Mouse (Mus musculus): ENCODE data around the gene Helq. TPM values are rescaled to one million over a fixed set of nuclear protein-coding genes. Genes with fewer than 3 reads are reported as not detected.
A peak's percentile ranks its signal among the peaks of the same experiment; 100 is the strongest.

Gene Helq
- 18.3 and 23.1 TPM in 2 replicates for polyA plus RNA-seq (2016; fragmentation: Nextera tagmentation; extraction: Ambion mirVana)

DNA sequence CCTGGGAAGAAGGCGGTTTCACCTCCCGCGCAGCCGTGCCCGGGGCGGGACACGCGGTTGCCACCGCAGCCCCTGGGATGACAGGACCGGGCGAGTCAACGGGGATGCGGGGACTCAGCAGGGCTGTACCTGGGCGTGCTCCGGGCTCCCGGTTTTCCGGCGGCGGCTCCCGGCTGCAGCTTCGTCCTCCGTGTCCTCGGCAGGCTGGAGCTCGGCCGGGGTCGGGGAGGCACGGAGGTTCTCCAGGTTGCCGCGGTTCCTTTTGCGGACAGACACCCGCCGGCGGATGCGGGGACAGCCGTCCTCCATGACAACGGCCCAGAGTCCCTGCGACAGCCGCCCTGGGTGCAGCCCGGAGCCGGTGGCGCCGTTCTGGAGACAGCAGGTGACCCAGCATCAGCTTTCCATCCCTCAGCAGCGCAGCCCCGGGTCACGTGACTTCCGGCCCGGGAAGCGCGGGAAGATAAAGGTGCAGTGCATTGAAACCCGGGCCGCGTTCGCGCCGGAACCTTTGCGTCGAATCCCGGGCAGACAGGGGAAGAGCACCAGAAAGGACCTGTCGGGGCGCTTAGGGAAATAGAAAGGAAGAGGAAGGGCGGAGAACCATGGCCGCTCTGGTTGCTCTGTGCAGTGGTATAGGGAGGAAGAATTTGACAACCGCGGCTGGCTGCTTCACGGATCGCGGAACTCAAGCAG, at the start of gene Helq, which contains the start of gene Mrps18c:
Helq (minus strand) TSS at position 434 of the 696 bp plus-strand sequence.
Mrps18c (plus strand) TSS at position 463 of the 696 bp plus-strand sequence.
- under 1% methylated on average over 67 of the region's 67 CpGs for WGBS
- H3K4me3 ChIP-seq = peak within 1 kb of the TSS; percentile 87
- H3K27me3 ChIP-seq (ENCODE audit: insufficient read depth, poor library complexity, severe bottlenecking) = no peaks in the 10 kb centered on the region
- H3K4me1 ChIP-seq (replicated peaks) = peaks cover 21% of the 10 kb centered on the region
- peak within 1 kb of the TSS; percentile 90 for H3K27ac ChIP-seq
- DNase-seq (ENCODE audit: low spot score) = peak; percentile 95
- no peaks in the 10 kb centered on the region for H3K9me3 ChIP-seq
- H3K36me3 ChIP-seq = peaks cover 46% of the 10 kb centered on the region

DNA sequence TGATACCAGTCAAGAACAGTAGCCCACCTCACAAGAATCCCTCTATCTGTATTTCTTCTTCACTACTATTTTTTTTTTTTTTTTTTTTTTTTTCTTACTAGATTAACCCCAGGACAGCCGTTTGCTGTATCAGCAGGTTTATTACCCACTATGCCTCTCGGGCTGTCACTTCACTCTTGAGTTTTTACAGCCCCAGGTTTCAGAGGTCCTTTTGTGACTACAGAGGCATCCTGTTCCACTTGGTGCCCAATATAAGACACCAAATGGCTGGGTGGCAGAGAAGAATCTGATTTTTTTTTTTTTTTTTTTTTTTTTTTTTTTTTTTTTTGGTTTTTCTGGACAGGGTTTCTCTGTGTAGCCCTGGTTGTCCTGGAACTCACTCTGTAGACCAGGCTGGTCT, 48.7 kb upstream of the Helq start:
- peaks cover 62% of the 10 kb centered on the region for H3K27me3 ChIP-seq (ENCODE audit: insufficient read depth, poor library complexity, severe bottlenecking)
- no peak overlapping the region for H3K27ac ChIP-seq
- 0 out of 2 replicates have a peak, but pooled peaks cover 4% of the 10 kb centered on the region for H3K9me3 ChIP-seq
- H3K36me3 ChIP-seq = no peaks in the 10 kb centered on the region
- H3K4me1 ChIP-seq (replicated peaks) = peaks cover 22% of the 10 kb centered on the region
- no peak for DNase-seq (ENCODE audit: low spot score)
- peak overlapping the region; percentile 74 for H3K4me3 ChIP-seq
- 13% methylated on average over 2 of the region's 2 CpGs for WGBS

DNA sequence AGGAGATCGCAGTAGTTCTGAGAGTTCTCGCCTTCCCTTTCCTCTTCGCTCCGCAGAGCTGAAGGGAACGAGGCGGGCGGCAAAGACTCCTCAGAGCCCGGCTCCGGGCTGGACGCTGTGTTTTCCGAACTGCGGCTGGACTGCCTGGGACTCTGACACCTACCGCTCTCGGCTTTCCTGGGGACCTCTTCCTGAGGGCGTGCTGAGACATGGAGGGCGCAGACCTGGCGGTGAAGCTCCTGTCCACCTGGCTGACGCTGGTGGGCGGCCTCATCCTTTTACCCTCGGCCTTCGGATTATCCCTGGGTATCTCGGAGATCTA, 48.2 kb upstream of the Helq start:
- no peak for DNase-seq (ENCODE audit: low spot score)
- Histone ChIP-seq H3K4me1 (replicated peaks) (peaks cover 22% of the 10 kb centered on the region), H3K27me3 (ENCODE audit: insufficient read depth, poor library complexity, severe bottlenecking) (peaks cover 62% of the 10 kb centered on the region), H3K27ac (peak overlapping the region; percentile 70), H3K36me3 (no peaks in the 10 kb centered on the region), H3K4me3 (peak overlapping the region; percentile 74), H3K9me3 (0 out of 2 replicates have a peak, but pooled peaks cover 4% of the 10 kb centered on the region)
- under 1% methylated on average over 22 of the region's 22 CpGs for WGBS

DNA sequence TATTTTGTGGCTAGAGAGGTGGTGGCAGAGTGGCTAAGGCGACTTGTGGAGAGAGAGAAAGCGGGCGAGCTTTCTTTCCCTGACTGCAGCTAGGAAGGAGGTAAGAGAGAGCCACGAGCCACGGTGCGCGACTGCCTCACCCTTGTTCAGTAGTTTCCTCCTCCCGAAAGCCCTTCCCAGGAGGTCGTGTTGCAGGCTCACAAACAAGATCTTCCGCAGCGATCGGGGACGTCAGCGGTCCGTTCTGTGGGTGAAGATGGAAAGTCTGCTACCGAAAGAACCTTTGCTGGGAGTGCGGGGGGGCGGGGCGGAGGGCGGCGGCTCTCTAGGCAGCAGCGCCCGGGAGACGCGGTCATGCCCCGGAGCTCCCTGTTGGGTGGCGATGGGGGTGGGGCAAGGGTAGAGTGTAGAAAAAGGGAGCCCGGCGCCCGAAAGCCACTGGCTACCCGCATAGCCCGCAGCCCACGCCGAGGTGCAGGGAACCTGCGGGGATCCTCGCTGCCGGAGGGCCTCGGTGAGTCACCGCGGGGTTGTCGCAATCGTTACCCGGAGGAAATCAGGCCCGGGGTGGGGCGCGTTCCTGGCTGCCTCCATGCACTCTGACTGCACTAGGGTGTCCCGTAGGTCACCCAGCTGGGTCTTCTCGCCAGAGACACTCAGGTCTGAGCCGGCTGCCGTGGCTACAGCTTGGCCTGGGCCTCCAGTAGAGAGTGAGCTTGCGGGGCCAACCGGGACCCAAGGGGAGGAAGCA, 47.6 kb upstream of the Helq start:
- Histone ChIP-seq H3K9me3 (0 out of 2 replicates have a peak, but pooled peaks cover 4% of the 10 kb centered on the region), H3K36me3 (no peaks in the 10 kb centered on the region), H3K4me1 (replicated peaks) (peaks cover 22% of the 10 kb centered on the region), H3K27me3 (ENCODE audit: insufficient read depth, poor library complexity, severe bottlenecking) (peaks cover 62% of the 10 kb centered on the region), H3K27ac (peak overlapping the region; percentile 70), H3K4me3 (peak overlapping the region; percentile 74)
- peak; percentile 62 for DNase-seq (ENCODE audit: low spot score)
- WGBS = under 1% methylated on average over 52 of the region's 52 CpGs

GRCm38 (mm10) chr5:100845485-100845847, 47.1 kb upstream of the Helq start, which contains the start of gene Gpat3:
Gpat3 (plus strand) TSS chr5:100845713.
- Histone ChIP-seq H3K9me3 (0 out of 2 replicates have a peak, but pooled peaks cover 4% of the 10 kb centered on the region), H3K27me3 (ENCODE audit: insufficient read depth, poor library complexity, severe bottlenecking) (peaks cover 62% of the 10 kb centered on the region), H3K27ac (peak within 1 kb of the TSS; percentile 70), H3K36me3 (no peaks in the 10 kb centered on the region), H3K4me3 (peak within 1 kb of the TSS; percentile 74), H3K4me1 (replicated peaks) (peaks cover 22% of the 10 kb centered on the region)
- WGBS = under 1% methylated on average over 16 of the region's 16 CpGs
- DNase-seq (ENCODE audit: low spot score) = peak; percentile 57

GRCm38 (mm10) chr5:100844485-100844884, 46.1 kb upstream of the Helq start:
- H3K4me1 ChIP-seq (replicated peaks) = peaks cover 22% of the 10 kb centered on the region
- no peaks in the 10 kb centered on the region for H3K36me3 ChIP-seq
- H3K4me3 ChIP-seq = no peak overlapping the region
- WGBS = 59% methylated on average over 3 of the region's 3 CpGs
- H3K9me3 ChIP-seq = 0 out of 2 replicates have a peak, but pooled peaks cover 4% of the 10 kb centered on the region
- no peak overlapping the region for H3K27ac ChIP-seq
- DNase-seq (ENCODE audit: low spot score) = no peak
- peaks cover 62% of the 10 kb centered on the region for H3K27me3 ChIP-seq (ENCODE audit: insufficient read depth, poor library complexity, severe bottlenecking)

DNA sequence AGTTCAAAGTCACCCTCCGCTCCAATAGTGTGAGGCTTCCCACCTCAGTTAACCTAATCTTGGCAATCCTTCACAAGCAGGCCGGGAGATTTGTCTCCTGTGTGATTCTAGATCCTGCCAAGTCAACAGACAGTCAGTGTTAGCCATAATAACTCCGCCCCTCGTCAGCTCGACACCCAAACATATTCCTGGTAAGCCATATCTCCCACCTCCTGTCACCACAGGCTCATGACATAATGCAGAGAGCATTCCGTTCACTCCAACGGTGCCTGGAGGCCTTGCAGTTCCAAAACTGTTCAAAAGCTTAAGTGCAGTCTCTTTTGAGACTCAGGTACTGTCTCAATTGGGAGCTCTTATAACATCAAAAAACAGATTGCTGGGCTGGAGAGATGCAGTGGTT, 39.5 kb upstream of the Helq start:
- H3K9me3 ChIP-seq = 0 out of 2 replicates have a peak, but pooled peaks cover 4% of the 10 kb centered on the region
- H3K27me3 ChIP-seq (ENCODE audit: insufficient read depth, poor library complexity, severe bottlenecking) = no peaks in the 10 kb centered on the region
- no peaks in the 10 kb centered on the region for H3K4me1 ChIP-seq (replicated peaks)
- DNase-seq (ENCODE audit: low spot score) = no peak
- H3K27ac ChIP-seq = no peak overlapping the region
- WGBS = 93% methylated on average over 7 of the region's 7 CpGs
- H3K4me3 ChIP-seq = no peak overlapping the region
- H3K36me3 ChIP-seq = no peaks in the 10 kb centered on the region

DNA sequence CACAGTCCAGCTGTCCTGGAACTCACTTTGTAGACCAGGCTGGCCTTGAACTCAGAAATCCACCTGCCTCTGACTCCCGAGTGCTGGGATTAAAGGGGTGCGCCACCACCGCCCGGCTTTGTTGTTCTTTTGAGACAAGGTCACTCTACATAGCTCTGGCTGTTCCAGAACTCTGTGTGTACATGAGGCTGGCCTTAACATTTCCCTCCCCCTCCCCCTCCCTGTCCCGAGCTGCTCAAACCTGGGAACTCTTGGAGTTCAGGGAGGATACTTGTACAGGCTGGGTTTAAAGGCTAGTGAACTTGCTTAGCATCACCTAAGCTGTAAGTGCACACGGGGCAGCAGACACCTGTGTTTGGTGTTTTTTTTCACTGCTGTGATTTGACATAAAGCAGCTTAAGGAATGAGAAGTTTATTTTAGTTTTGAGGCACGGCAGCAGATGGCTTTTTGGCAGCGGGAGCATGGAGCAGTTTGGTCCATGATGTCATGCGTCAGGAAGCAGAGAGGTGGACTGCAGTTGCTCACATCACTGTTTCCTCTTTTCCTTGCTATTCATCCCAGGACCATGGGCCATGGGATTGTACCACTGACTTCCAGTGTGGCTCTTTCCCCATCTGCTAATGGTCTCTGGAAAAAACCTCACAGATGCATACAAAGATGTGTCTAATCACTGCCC, 37.6 kb upstream of the Helq start:
- Histone ChIP-seq H3K9me3 (no peaks in the 10 kb centered on the region), H3K27ac (no peak overlapping the region), H3K4me3 (no peak overlapping the region), H3K36me3 (no peaks in the 10 kb centered on the region), H3K27me3 (ENCODE audit: insufficient read depth, poor library complexity, severe bottlenecking) (no peaks in the 10 kb centered on the region), H3K4me1 (replicated peaks) (no peaks in the 10 kb centered on the region)
- no peak for DNase-seq (ENCODE audit: low spot score)
- 82% methylated on average over 9 of the region's 9 CpGs for WGBS

- no peaks in the 10 kb centered on the region for H3K9me3 ChIP-seq
- no peaks in the 10 kb centered on the region for H3K27me3 ChIP-seq (ENCODE audit: insufficient read depth, poor library complexity, severe bottlenecking)
- H3K27ac ChIP-seq = no peak overlapping the region
- H3K4me1 ChIP-seq (replicated peaks) = no peaks in the 10 kb centered on the region
- no peak for DNase-seq (ENCODE audit: low spot score)
- 87% methylated on average over 2 of the region's 2 CpGs for WGBS
- H3K4me3 ChIP-seq = no peak overlapping the region
- no peaks in the 10 kb centered on the region for H3K36me3 ChIP-seq
These were observed 35.4 kb upstream of the Helq start for GRCm38 (mm10) chr5:100833841-100834240.

DNA sequence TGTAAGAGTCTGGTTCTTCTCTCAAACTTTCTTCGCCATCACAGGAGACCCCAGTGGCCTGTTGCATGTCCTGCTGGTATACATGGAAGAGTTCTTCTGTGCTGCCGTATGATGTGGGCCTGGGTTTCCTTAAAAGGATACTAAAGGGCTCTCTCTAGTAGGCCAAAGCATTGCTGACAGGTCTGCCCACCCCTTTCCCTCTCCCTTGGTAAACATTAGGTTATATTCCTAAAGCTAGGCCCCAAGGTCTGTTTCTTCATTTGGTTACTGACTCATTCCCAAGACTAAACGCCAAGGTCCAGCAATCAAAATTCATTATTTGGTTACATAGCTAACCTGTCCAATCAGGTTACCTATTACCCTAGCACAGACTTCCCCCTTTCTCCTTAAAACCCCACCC, 34.3 kb upstream of the Helq start:
- Histone ChIP-seq H3K4me3 (no peak overlapping the region), H3K4me1 (replicated peaks) (no peaks in the 10 kb centered on the region), H3K36me3 (no peaks in the 10 kb centered on the region), H3K27me3 (ENCODE audit: insufficient read depth, poor library complexity, severe bottlenecking) (no peaks in the 10 kb centered on the region), H3K27ac (no peak overlapping the region), H3K9me3 (no peaks in the 10 kb centered on the region)
- DNase-seq (ENCODE audit: low spot score) = no peak
- WGBS = 94% methylated on average over 3 of the region's 3 CpGs

- no peak overlapping the region for H3K4me3 ChIP-seq
- H3K4me1 ChIP-seq (replicated peaks) = no peaks in the 10 kb centered on the region
- H3K9me3 ChIP-seq = no peaks in the 10 kb centered on the region
- H3K27me3 ChIP-seq (ENCODE audit: insufficient read depth, poor library complexity, severe bottlenecking) = no peaks in the 10 kb centered on the region
- no peak overlapping the region for H3K27ac ChIP-seq
- H3K36me3 ChIP-seq = no peaks in the 10 kb centered on the region
- 87% methylated on average over 3 of the region's 3 CpGs for WGBS
- no peak for DNase-seq (ENCODE audit: low spot score)
These were observed 30.3 kb upstream of the Helq start for GRCm38 (mm10) chr5:100828701-100829100.

GRCm38 (mm10) chr5:100826531-100826930, 28.1 kb upstream of the Helq start:
- no peak for DNase-seq (ENCODE audit: low spot score)
- no peak overlapping the region for H3K4me3 ChIP-seq
- H3K4me1 ChIP-seq (replicated peaks) = no peaks in the 10 kb centered on the region
- no peak overlapping the region for H3K27ac ChIP-seq
- no peaks in the 10 kb centered on the region for H3K36me3 ChIP-seq
- H3K27me3 ChIP-seq (ENCODE audit: insufficient read depth, poor library complexity, severe bottlenecking) = no peaks in the 10 kb centered on the region
- WGBS = 73% methylated on average over 7 of the region's 7 CpGs
- no peaks in the 10 kb centered on the region for H3K9me3 ChIP-seq

All from hindbrain, embryonic 10.5 days (tissue).